Mouse (Mus musculus): ENCODE measurements around the gene Trpc2. TPM values are rescaled to one million over a fixed set of nuclear protein-coding genes. Genes with fewer than 3 reads are reported as not detected.

Trpc2 gene
- polyA plus RNA-seq, 1 experiment from 2014 or later: not detected

DNA sequence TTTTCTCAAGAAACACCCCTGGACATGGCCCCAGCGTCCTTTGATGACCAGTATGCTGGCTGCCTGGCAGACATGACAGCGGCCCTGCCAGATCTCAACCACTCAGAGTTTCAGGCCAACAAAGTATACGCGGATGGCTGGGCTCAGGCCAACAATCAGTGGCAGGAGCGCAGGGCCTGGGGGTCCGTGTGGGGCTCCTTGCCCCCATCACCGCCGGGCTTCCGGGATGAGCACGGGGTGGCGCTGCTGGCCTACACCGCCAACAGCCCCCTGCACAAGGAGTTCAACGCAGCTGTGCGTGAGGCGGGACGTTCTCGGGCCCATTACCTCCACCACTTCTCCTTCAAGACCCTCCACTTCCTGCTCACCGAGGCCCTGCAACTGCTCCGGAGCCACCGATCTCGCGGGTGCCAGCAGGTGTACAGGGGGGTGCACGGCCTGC is 23.8 kb downstream of the Trpc2 start:
- Histone ChIP-seq H3K9ac (ENCODE audit: low read depth, low read length) (peak overlapping the region; percentile 55), H3K4me3 (ENCODE audit: low read depth, low read length) (peak overlapping the region; percentile 26), H3K4me1 (ENCODE audit: control insufficient read depth, insufficient read depth, low read length) (no peaks in the 10 kb centered on the region), H3K36me3 (ENCODE audit: control insufficient read depth, insufficient read depth, low read length) (no peaks in the 10 kb centered on the region), H3K9me3 (ENCODE audit: control insufficient read depth, low read length) (no peaks in the 10 kb centered on the region), H3K27ac (replicated peaks; ENCODE audit: low read depth, low read length) (no peak overlapping the region), H3K4me2 (ENCODE audit: low read depth, low read length) (peak overlapping the region; percentile 56), H3K27me3 (replicated peaks; ENCODE audit: control insufficient read depth, insufficient read depth, low read length) (no peaks in the 10 kb centered on the region)
- no peak for DNase-seq (ENCODE audit: low spot score)
- ATAC-seq (ENCODE audit: low read depth): no peak
- WGBS: 22% methylated on average over 23 of the region's 23 CpGs

- Histone ChIP-seq H3K27me3 (replicated peaks; ENCODE audit: control insufficient read depth, insufficient read depth, low read length) (no peaks in the 10 kb centered on the region), H3K9ac (ENCODE audit: low read depth, low read length) (no peak overlapping the region), H3K27ac (replicated peaks; ENCODE audit: low read depth, low read length) (no peak overlapping the region), H3K36me3 (ENCODE audit: control insufficient read depth, insufficient read depth, low read length) (no peaks in the 10 kb centered on the region), H3K4me1 (ENCODE audit: control insufficient read depth, insufficient read depth, low read length) (no peaks in the 10 kb centered on the region), H3K4me2 (ENCODE audit: low read depth, low read length) (no peak overlapping the region), H3K4me3 (ENCODE audit: low read depth, low read length) (no peak overlapping the region), H3K9me3 (ENCODE audit: control insufficient read depth, low read length) (no peaks in the 10 kb centered on the region)
- DNase-seq (ENCODE audit: low spot score) (no peak), ATAC-seq (ENCODE audit: low read depth) (no peak)
- 83% methylated on average over 1 of the region's 1 CpGs for WGBS
Observed at GRCm38 (mm10) chr7:102108206-102108605, 25.3 kb downstream of the Trpc2 start.

DNA sequence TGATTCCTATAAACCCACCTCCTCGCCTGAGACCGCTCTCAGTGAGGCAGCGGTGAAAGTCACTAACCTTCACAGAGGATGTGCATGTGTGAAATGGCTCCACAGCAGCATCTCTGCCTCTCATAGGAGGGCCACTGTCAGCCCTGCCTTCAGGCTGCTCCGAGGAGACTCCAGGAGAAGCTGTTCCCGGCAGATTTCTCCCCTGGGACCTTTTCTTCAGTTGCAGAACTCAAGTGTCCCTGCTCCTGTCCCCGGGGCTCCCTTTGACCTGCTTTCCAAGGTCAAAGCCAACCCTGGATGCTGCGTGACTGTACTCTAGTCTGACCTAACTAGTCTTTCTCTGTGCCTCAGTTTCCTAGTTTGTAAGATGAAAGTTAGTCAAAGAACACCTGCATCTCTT is 26.3 kb downstream of the Trpc2 start, which contains the start of gene Art5:
Art5 (minus strand) TSS at position 319 of the 400 bp plus-strand sequence.
- Histone ChIP-seq H3K27ac (replicated peaks; ENCODE audit: low read depth, low read length) (no peak within 1 kb of the TSS), H3K9me3 (ENCODE audit: control insufficient read depth, low read length) (no peaks in the 10 kb centered on the region), H3K4me2 (ENCODE audit: low read depth, low read length) (no peak within 1 kb of the TSS), H3K4me1 (ENCODE audit: control insufficient read depth, insufficient read depth, low read length) (no peaks in the 10 kb centered on the region), H3K36me3 (ENCODE audit: control insufficient read depth, insufficient read depth, low read length) (no peaks in the 10 kb centered on the region), H3K27me3 (replicated peaks; ENCODE audit: control insufficient read depth, insufficient read depth, low read length) (no peaks in the 10 kb centered on the region), H3K9ac (ENCODE audit: low read depth, low read length) (no peak within 1 kb of the TSS), H3K4me3 (ENCODE audit: low read depth, low read length) (no peak within 1 kb of the TSS)
- no peak for ATAC-seq (ENCODE audit: low read depth)
- WGBS: 72% methylated on average over 7 of the region's 7 CpGs
- DNase-seq (ENCODE audit: low spot score): no peak

GRCm38 (mm10) chr7:102109746-102110145 is 26.8 kb downstream of the Trpc2 start:
- no peaks in the 10 kb centered on the region for H3K36me3 ChIP-seq (ENCODE audit: control insufficient read depth, insufficient read depth, low read length)
- DNase-seq (ENCODE audit: low spot score) (no peak), ATAC-seq (ENCODE audit: low read depth) (no peak)
- H3K27ac ChIP-seq (replicated peaks; ENCODE audit: low read depth, low read length): no peak overlapping the region
- no peaks in the 10 kb centered on the region for H3K4me1 ChIP-seq (ENCODE audit: control insufficient read depth, insufficient read depth, low read length)
- no peaks in the 10 kb centered on the region for H3K27me3 ChIP-seq (replicated peaks; ENCODE audit: control insufficient read depth, insufficient read depth, low read length)
- no peaks in the 10 kb centered on the region for H3K9me3 ChIP-seq (ENCODE audit: control insufficient read depth, low read length)
- WGBS: 91% methylated on average over 4 of the region's 4 CpGs
- no peak overlapping the region for H3K9ac ChIP-seq (ENCODE audit: low read depth, low read length)
- H3K4me2 ChIP-seq (ENCODE audit: low read depth, low read length): no peak overlapping the region
- no peak overlapping the region for H3K4me3 ChIP-seq (ENCODE audit: low read depth, low read length)

GRCm38 (mm10) chr7:102113151-102113729 is 30.3 kb downstream of the Trpc2 start:
- Histone ChIP-seq H3K4me3 (ENCODE audit: low read depth, low read length) (no peak overlapping the region), H3K4me2 (ENCODE audit: low read depth, low read length) (no peak overlapping the region), H3K4me1 (ENCODE audit: control insufficient read depth, insufficient read depth, low read length) (no peaks in the 10 kb centered on the region), H3K36me3 (ENCODE audit: control insufficient read depth, insufficient read depth, low read length) (peaks cover 4% of the 10 kb centered on the region), H3K9me3 (ENCODE audit: control insufficient read depth, low read length) (no peaks in the 10 kb centered on the region), H3K9ac (ENCODE audit: low read depth, low read length) (no peak overlapping the region), H3K27ac (replicated peaks; ENCODE audit: low read depth, low read length) (no peak overlapping the region), H3K27me3 (replicated peaks; ENCODE audit: control insufficient read depth, insufficient read depth, low read length) (no peaks in the 10 kb centered on the region)
- ATAC-seq (ENCODE audit: low read depth): no peak
- 79% methylated on average over 33 of the region's 45 CpGs for WGBS
- no peak for DNase-seq (ENCODE audit: low spot score)

- DNase-seq (ENCODE audit: low spot score): no peak
- Histone ChIP-seq H3K4me1 (ENCODE audit: control insufficient read depth, insufficient read depth, low read length) (no peaks in the 10 kb centered on the region), H3K27me3 (replicated peaks; ENCODE audit: control insufficient read depth, insufficient read depth, low read length) (no peaks in the 10 kb centered on the region), H3K9me3 (ENCODE audit: control insufficient read depth, low read length) (no peaks in the 10 kb centered on the region), H3K4me3 (ENCODE audit: low read depth, low read length) (no peak within 1 kb of the TSS), H3K27ac (replicated peaks; ENCODE audit: low read depth, low read length) (no peak within 1 kb of the TSS), H3K9ac (ENCODE audit: low read depth, low read length) (no peak within 1 kb of the TSS), H3K4me2 (ENCODE audit: low read depth, low read length) (no peak within 1 kb of the TSS), H3K36me3 (ENCODE audit: control insufficient read depth, insufficient read depth, low read length) (peaks cover 38% of the 10 kb centered on the region)
- ATAC-seq (ENCODE audit: low read depth): peak; percentile 54; the same call in 1 of the 2 replicates
- WGBS: 46% methylated on average over 7 of the region's 7 CpGs
Observed at GRCm38 (mm10) chr7:102116579-102117331, 33.8 kb downstream of the Trpc2 start, which contains the start of gene Chrna10. Gene Chrna10 (minus strand): TSS chr7:102116828.

DNA sequence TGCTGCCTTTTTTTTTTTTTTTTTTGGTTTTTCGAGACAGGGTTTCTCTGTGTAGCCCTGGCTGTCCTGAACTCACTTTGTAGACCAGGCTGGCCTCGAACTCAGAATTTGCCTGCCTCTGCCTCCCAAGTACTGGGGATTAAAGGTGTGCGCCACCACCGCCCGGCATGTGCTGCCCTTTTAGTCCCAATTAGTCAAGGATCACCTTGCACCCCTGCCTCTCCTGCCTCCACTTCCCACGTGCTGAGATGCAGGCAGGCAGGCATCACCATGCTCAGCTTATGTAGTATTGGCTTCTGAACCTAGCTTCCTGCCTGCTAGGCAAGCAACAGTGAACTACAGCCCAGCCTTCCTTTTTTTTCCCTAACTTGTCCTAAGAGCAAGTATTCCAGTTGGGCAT is 34.5 kb downstream of the Trpc2 start:
- no peak for ATAC-seq (ENCODE audit: low read depth)
- Histone ChIP-seq H3K4me2 (ENCODE audit: low read depth, low read length) (no peak overlapping the region), H3K4me1 (ENCODE audit: control insufficient read depth, insufficient read depth, low read length) (no peaks in the 10 kb centered on the region), H3K27ac (replicated peaks; ENCODE audit: low read depth, low read length) (no peak overlapping the region), H3K36me3 (ENCODE audit: control insufficient read depth, insufficient read depth, low read length) (peaks cover 44% of the 10 kb centered on the region), H3K4me3 (ENCODE audit: low read depth, low read length) (no peak overlapping the region), H3K9me3 (ENCODE audit: control insufficient read depth, low read length) (no peaks in the 10 kb centered on the region), H3K27me3 (replicated peaks; ENCODE audit: control insufficient read depth, insufficient read depth, low read length) (no peaks in the 10 kb centered on the region), H3K9ac (ENCODE audit: low read depth, low read length) (no peak overlapping the region)
- no peak for DNase-seq (ENCODE audit: low spot score)
- WGBS: 67% methylated on average over 6 of the region's 6 CpGs

- Histone ChIP-seq H3K27me3 (replicated peaks; ENCODE audit: control insufficient read depth, insufficient read depth, low read length) (no peaks in the 10 kb centered on the region), H3K36me3 (ENCODE audit: control insufficient read depth, insufficient read depth, low read length) (peaks cover 74% of the 10 kb centered on the region), H3K4me3 (ENCODE audit: low read depth, low read length) (no peak overlapping the region), H3K4me1 (ENCODE audit: control insufficient read depth, insufficient read depth, low read length) (no peaks in the 10 kb centered on the region), H3K27ac (replicated peaks; ENCODE audit: low read depth, low read length) (no peak overlapping the region), H3K9me3 (ENCODE audit: control insufficient read depth, low read length) (no peaks in the 10 kb centered on the region), H3K4me2 (ENCODE audit: low read depth, low read length) (no peak overlapping the region), H3K9ac (ENCODE audit: low read depth, low read length) (no peak overlapping the region)
- 95% methylated on average over 10 of the region's 10 CpGs for WGBS
- DNase-seq (ENCODE audit: low spot score): no peak
- no peak for ATAC-seq (ENCODE audit: low read depth)
Observed at GRCm38 (mm10) chr7:102120326-102120725, 37.4 kb downstream of the Trpc2 start.
